Comparison of ENCODE assay signal across 8 mouse cellular contexts in genomic region chr2:19553821-19554592, GRCm38 (mm10). TPM values are rescaled to one million over a fixed set of nuclear protein-coding genes. Genes with fewer than 3 reads are reported as not detected.
DNase-seq lines count a peak whose midpoint lies in the region; ATAC-seq and TF ChIP-seq lines count a peak whose summit lies in the region.

TSS of gene 4921504E06Rik (minus strand) at chr2:19553914.

- H3K4me2 ChIP-seq in forebrain, embryonic 12.5 days: peak within 1 kb of the TSS; percentile 61
- H3K4me2 ChIP-seq in heart, embryonic 16.5 days (ENCODE audit: low read depth, low read length): peak within 1 kb of the TSS; percentile 76
- H3K4me2 ChIP-seq in liver, embryonic 12.5 days: peak within 1 kb of the TSS; percentile 63

- peak; percentile 91 for ATAC-seq in forebrain, embryonic 12.5 days (ENCODE audit: low FRiP score)
- ATAC-seq in heart, embryonic 16.5 days (replicated peaks; ENCODE audit: extremely low read depth, insufficient read depth, low FRiP score): peak; percentile 94
- ATAC-seq in liver, embryonic 12.5 days: peak; percentile 70

- 0 out of 2 replicates have a peak, but pooled peaks have one; percentile 5 for TF ChIP-seq POLR2A in brain, embryonic 14.5 days (IDR thresholded peaks at IDR 0.05; ENCODE audit: borderline replicate concordance, extremely low read depth, insufficient read depth, insufficient read length, poor library complexity, severe bottlenecking)

- H3K27ac ChIP-seq in forebrain, embryonic 12.5 days: peak within 1 kb of the TSS; percentile 69
- peak within 1 kb of the TSS; percentile 97 for H3K27ac ChIP-seq in heart, embryonic 16.5 days (ENCODE audit: low read length)
- H3K27ac ChIP-seq in liver, embryonic 12.5 days: no peak within 1 kb of the TSS

- WGBS in forebrain, embryonic 12.5 days: under 1% methylated on average over 27 of the region's 27 CpGs
- under 1% methylated on average over 27 of the region's 27 CpGs for WGBS in heart, embryonic 16.5 days
- 2% methylated on average over 22 of the region's 27 CpGs for WGBS in liver, embryonic 12.5 days (ENCODE audit: insufficient replicate concordance)

- H3K9me3 ChIP-seq in forebrain, embryonic 12.5 days: no peaks in the 10 kb centered on the region
- no peaks in the 10 kb centered on the region for H3K9me3 ChIP-seq in heart, embryonic 16.5 days (replicated peaks; ENCODE audit: control insufficient read depth, low read length)
- no peaks in the 10 kb centered on the region for H3K9me3 ChIP-seq in liver, embryonic 12.5 days (replicated peaks)

- H3K9ac ChIP-seq in forebrain, embryonic 12.5 days: peak within 1 kb of the TSS; percentile 17; the same call in 1 of the 2 replicates
- peak within 1 kb of the TSS; percentile 64 for H3K9ac ChIP-seq in heart, embryonic 16.5 days (ENCODE audit: low read length)
- no peak within 1 kb of the TSS; the same call in 1 of the 2 replicates for H3K9ac ChIP-seq in liver, embryonic 12.5 days

- no peaks in the 10 kb centered on the region for H3K36me3 ChIP-seq in forebrain, embryonic 12.5 days (replicated peaks)
- H3K36me3 ChIP-seq in heart, embryonic 16.5 days (ENCODE audit: control insufficient read depth, insufficient read depth): no peaks in the 10 kb centered on the region
- H3K36me3 ChIP-seq in liver, embryonic 12.5 days: no peaks in the 10 kb centered on the region

- H3K4me3 ChIP-seq in forebrain, embryonic 12.5 days (replicated peaks): peak within 1 kb of the TSS; percentile 45
- peak within 1 kb of the TSS; percentile 55 for H3K4me3 ChIP-seq in heart, embryonic 16.5 days (ENCODE audit: low read length)
- peak within 1 kb of the TSS; percentile 38 for H3K4me3 ChIP-seq in liver, embryonic 12.5 days

- no peak for TF ChIP-seq CTCF in brain, embryonic 14.5 days (IDR thresholded peaks at IDR 0.05; ENCODE audit: borderline replicate concordance, extremely low read depth, insufficient read depth, insufficient read length)

- H3K4me1 ChIP-seq in forebrain, embryonic 12.5 days: peaks cover 18% of the 10 kb centered on the region
- H3K4me1 ChIP-seq in heart, embryonic 16.5 days (ENCODE audit: control insufficient read depth, insufficient read depth, low read length): peaks cover 33% of the 10 kb centered on the region
- peaks cover 12% of the 10 kb centered on the region; the same call in 1 of the 2 replicates for H3K4me1 ChIP-seq in liver, embryonic 12.5 days

- no peaks in the 10 kb centered on the region for H3K27me3 ChIP-seq in forebrain, embryonic 12.5 days
- no peaks in the 10 kb centered on the region for H3K27me3 ChIP-seq in heart, embryonic 16.5 days (ENCODE audit: control insufficient read depth, insufficient read depth, low read length)
- H3K27me3 ChIP-seq in liver, embryonic 12.5 days (replicated peaks): 0 out of 2 replicates have a peak, but pooled peaks cover 5% of the 10 kb centered on the region

- DNase-seq in A20 (ENCODE audit: low read depth, low spot score): peak; percentile 69
- DNase-seq in brain, embryonic 14.5 days (ENCODE audit: low read depth): peak; percentile 95
- peak; percentile 90 for DNase-seq in kidney, postnatal 14 days
- DNase-seq in naive thymus-derived CD4-positive, alpha-beta T cell, adult 2 months (ENCODE audit: low read depth): peak; percentile 84
- DNase-seq in spleen, postnatal 4 days (ENCODE audit: low spot score in 2 of 2): peak; percentile 15 to 61

RNA-seq across cellular contexts. Expression of gene 4921504E06Rik, which starts in this region (rescaled TPM):
- 0.05 and 0.12 TPM in 2 replicates for polyA plus RNA-seq in brain, embryonic 14.5 days (2012; rRNA removed)
- polyA plus RNA-seq in forebrain, embryonic 12.5 days (2016; fragmentation: Nextera tagmentation; extraction: Ambion mirVana): not detected in 2 replicates
- 0.10 TPM in 1 of 2 replicates, not detected in the other for polyA plus RNA-seq in heart, embryonic 16.5 days (2015; fragmentation: Nextera tagmentation; extraction: Ambion mirVana)
- not detected in 2 replicates for polyA plus RNA-seq in liver, embryonic 12.5 days (2016; fragmentation: Nextera tagmentation; extraction: Ambion mirVana)

Comparison
In these comparisons a context has a peak if more than half of its experiments do, and no peak if none do; other contexts are left out.
1. Peak in DNase-seq in brain, embryonic 14.5 days; RNA of the gene not detected or under 1 TPM.
2. Peak in ATAC-seq, H3K4me3 ChIP-seq, H3K27ac ChIP-seq, H3K9ac ChIP-seq and H3K4me2 ChIP-seq in forebrain, embryonic 12.5 days; RNA of the gene not detected or under 1 TPM.
3. Peak in ATAC-seq, H3K4me3 ChIP-seq, H3K27ac ChIP-seq, H3K9ac ChIP-seq and H3K4me2 ChIP-seq in heart, embryonic 16.5 days; RNA of the gene not detected or under 1 TPM.
4. Peak in ATAC-seq, H3K4me3 ChIP-seq and H3K4me2 ChIP-seq in liver, embryonic 12.5 days; RNA of the gene not detected or under 1 TPM.
5. DNase-seq: peak in every context shown above with its lines; median percentile 95 in brain, embryonic 14.5 days; 90 in kidney, postnatal 14 days; 84 in naive thymus-derived CD4-positive, alpha-beta T cell, adult 2 months; 69 in A20; 38 in spleen, postnatal 4 days.